Mouse (Mus musculus): ENCODE data around the gene Rpl13a.

The Rpl13a gene

DNA sequence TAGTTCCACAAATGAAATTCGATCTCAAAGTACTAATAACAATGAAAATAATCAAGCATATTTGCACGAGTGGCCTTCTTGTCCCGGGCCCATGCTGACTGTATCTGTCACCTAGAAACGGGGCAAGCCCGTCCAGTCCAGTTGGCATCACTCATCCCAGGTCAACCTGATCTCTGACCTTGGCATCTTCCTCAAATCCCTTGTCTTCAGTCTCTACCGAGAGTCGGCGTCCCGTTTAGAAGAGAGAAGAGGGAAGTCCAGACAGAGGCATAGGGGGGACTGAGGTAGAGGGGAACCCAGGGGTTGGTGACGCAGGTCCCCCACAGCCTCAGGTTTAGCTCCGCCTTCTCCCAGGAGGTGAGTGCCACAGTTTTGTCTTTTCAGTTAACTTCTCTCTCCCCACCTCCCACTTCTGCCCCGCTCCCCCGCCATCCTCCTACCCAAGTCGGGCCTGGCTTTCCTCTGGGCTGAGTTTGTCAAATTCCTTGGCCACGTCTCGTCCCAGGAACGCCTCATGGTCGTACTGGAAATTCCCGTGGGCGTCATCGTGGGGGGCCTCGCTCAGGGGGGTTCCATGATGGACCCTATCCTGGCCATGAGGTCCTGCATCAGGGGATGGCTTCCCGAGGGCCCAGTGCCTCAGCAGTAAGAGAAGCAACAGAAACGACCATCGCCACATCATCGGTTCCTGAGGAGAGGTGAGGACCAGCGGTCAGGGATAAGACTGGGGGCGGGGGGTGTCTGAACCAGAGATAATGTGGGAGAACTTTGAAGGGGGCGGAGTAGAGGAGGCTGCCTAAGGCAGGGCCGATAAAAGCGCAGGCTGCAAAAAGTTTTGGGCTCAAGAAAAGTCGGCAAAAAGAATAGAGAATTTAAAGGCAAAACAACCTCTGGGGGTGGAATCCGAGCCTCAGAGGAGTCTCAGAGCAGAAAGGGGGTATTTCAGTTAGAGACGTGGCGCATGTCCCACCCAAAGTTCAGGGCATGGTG is 37.3 kb downstream of the Rpl13a start:
- DNase-seq (ENCODE audit: low read depth, low spot score) = no peak

DNA sequence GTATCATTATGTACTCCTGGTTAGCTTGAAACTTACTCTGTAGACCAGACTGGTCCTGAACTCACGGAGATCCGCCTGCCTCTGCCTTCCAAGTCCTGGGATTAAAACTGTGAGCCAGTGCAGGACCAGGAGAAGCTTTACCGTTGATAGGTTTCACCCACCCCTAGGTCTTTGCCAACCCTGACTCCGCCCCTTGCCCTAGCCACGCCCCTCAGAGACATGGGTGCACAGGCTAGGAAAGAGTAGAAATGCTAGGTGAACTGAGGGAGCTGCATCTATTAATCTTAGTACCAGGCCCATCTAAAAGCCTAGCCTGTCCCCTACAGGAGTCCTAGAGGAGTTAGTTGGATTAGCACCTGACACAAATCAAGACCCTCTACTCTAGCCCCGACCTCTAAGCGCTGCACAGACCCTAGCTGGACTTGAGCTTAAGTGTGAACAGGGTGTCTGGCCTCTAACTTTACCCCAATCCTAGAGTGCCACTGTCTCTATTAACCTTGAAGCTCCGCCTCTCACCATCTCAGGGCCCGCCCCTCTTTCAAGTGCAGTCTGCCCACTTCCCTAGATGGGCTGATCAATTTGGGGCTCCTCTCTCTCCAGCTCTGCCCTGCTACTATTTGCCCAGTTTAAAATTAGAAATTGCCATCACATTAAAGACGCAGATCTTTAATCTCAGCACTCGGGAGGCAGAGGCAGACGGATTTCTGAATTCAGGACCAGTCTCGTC is 38.1 kb downstream of the Rpl13a start:
- DNase-seq (ENCODE audit: low read depth, low spot score) = no peak

DNA sequence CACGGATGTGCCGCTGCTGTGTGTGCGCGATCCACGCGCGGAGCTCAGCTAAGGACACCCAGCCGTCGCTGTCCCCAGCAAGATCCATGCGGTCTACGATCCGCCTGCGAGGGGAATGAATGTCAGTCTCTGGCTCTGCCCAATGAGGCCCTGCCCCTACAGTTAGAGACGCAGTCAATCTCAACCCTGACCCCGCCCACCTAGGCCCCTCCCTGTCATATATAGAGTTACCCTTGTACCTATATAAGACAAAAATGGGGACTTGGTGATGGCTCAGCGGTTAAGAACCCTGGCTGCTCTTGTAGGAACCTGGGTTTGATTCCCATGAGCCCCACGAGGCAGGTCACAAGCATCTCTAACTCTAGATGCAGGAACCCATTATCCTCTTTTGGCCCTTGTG is 40.0 kb downstream of the Rpl13a start:
- no peak for DNase-seq (ENCODE audit: low read depth, low spot score)

DNA sequence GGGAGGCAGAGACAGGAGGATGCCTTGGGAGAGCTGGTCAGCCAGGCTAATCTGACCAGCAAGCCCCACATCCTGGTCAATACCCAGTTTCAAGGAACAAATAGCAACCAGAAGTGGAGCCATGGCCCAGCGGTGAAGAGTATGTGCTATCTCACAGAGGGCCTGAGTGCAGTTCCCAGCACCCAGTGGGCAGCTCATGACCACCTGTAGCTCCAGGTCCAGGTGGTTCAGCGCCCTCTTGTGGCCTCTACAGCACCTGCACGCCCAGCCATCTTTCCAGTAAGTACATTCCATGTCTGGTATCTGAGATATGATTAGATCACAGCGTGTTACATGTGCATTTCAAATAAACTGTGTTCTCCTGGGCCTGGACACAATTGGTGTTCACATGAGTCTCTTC is 42.5 kb downstream of the Rpl13a start:
- DNase-seq (ENCODE audit: low read depth, low spot score) = no peak

DNA sequence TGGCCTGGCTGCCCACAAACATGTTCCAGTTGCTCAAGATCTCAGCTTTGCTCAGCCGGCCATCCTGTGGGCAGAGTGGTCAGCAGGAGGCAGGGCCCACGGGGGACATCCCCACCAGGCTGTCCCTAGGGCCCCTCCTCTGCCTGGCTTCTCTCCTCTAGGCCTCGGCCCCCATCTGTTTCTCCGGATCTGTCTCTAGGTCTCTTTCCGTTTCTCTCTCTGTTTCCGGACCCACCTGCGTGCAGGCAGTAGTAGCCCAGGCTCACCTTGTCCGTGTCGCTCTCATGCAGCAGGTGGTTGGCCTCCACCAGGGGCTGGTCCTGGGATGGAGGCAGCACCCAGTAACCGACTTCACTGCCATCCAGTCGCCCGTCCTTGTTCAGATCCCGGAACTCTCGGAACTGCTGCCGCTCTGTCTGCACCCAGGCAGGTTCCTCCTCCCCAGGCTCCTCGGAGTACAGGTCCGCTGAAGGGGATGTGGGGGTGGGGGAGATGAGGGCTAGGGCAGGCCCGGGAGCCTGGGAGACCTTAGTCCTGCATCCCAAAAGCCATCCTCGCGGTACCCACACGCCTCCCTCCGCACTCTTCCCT is 45.2 kb downstream of the Rpl13a start:
- no peak for DNase-seq (ENCODE audit: low read depth, low spot score)

DNA sequence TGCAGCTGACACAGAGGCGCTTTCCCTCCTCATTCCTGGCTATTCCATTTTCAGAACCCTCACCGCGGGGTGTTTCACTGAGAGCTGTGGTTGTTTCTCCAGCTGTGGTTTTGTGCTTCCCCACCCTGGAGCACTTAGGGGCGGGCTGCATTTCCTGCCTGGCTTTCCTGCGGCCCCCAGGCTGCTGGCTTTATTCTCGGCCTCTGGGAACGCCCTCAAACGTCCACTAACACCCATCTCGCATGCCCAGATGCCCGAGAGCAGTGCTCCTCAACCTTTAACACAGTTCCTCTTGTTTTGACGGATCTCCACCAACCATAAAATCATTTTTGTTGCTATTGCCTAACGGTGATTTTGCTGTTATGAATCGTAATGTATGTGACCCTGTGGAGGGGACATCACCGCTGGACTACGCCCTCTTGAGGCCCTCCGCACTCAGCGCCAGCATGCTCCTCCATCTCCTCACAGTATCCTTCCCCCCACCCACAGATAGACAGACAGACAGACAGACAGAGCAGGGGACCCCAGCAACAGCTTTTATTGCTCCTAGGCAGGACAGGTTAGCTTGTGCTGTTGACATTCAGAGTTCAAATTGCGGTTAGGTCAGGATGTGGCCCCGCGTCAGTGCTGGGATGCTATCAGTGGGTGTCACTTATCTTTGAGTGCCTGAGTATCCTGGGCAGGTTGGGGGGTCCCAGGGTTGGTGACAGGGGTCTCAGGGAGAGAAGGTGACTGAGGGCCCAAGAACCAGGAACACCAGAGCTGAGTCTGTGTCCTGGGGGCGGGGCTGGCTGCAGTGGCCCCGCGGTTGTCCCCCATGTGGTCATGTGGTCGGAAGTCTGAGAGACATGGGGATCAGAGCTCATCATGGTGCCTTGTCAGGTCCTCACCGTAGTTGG is 45.9 kb downstream of the Rpl13a start:
- no peak for DNase-seq (ENCODE audit: low read depth, low spot score)

DNA sequence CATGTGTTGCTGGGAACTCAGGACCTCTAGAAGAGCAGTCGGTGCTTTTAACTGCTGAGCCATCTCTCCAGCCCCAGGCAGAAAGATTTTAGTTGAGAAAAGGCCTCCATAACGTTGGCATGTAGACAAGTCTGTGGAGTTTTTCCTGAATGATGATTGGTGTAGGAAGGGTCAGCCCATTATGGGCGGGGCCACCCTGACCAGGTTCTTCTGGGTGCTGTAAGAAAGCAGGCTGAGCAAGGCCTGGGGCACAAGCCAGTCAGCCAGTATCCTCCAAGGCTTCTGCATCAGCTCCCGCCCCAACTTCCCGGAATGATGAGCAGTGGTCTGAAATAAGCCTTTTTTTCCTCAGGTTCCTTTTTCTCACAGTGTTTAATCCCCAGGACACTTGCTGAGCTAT is 47.5 kb downstream of the Rpl13a start:
- DNase-seq (ENCODE audit: low read depth, low spot score) = no peak

DNA sequence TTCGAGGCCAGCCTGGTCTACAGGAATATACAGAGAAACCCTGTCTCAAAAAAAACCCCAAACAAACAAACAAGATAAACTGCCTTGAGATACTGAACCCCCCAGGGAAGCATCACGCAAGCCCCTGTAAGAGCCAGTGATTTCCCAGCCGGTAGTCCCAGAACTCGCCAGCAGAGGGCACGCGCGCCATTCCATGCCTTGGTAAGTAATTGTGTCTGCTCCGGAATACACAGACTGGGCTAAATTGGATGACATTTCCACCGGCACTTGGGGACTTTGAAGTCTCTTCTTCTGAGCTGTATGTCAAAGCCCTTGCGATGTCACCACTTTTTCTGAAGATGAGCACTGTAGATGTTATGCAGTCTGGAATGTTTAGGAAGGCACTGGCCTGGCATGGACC is 48.7 kb downstream of the Rpl13a start:
- peak; percentile 59 for DNase-seq (ENCODE audit: low read depth, low spot score)

DNA sequence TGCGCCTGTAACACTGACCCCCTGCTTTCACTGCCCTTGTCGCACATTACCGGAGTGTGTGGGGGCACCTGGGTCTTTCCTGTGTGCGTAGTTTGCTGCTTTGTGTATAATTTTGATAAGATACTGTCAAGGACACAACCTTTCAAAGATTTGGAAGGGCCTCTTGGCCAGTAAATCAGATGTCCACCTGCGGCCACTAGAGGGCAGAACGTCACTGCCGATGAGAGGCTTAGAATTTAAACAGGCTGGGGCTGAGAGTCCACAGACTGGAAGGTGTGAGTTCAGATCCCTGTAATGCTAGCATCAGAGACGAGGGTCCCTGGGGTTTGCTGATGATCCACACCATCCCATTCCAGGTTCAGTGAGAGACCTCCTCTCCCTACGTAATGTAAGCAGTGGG is 50.0 kb downstream of the Rpl13a start:
- DNase-seq (ENCODE audit: low read depth, low spot score) = no peak

DNA sequence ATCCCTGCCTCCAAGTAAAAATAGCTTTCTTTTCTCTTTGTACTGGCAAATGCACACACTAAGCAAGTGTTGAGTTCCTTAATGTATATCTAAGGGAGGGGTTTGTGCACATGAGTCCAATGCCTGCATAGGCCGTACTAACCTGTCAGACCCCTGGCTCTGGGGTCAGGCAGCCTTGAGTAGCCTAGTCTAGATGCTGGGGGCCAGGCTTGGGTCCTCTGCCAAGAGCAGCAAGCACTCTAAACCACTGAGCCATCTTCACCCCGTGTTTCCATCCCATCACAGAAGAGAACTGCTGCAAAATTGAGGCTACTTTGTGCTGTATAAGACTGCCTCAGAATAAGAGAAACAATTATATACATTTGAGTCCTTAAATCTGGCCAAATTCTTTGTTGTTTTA is 50.7 kb downstream of the Rpl13a start:
- no peak for DNase-seq (ENCODE audit: low read depth, low spot score)

DNA sequence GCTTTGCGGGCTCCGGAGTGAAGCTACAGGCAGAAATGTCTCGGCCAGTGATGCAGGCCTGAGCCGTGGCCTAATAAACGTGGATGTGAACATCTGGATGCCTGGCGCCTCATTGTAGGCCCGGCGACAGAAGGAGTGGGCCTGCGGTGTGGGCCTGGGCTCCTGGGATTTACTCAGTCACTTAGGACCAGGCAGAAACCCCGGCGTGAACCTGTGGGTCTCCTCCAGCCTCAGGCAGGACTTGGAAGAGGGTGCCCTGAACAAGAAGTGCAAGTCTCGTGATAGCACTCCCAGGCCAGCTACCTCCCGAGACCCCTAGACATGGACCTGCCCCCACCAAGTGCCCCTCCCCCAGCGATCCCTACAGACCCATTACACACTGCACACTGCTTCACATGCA is 51.2 kb downstream of the Rpl13a start:
- DNase-seq (ENCODE audit: low read depth, low spot score) = no peak

DNA sequence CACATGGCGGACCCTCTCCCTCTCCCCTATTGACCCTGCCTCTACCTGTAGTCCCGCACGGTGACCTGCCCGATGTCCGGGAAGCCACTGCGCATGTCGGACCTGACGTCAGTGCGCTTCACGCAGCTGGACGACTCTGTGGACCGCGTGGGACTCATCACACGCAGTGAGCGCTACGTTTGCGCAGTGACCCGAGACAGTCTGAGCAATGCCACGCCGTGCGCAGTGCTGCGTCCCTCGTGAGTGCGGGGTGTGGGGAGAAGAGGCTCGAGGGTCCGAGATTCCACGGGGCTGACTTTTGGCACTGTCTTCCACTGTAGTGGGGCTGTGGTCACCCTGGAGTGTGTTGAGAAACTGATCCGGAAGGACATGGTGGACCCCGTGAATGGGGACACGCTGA is 52.1 kb downstream of the Rpl13a start:
- no peak for DNase-seq (ENCODE audit: low read depth, low spot score)

Data from telencephalon, adult 2 months (tissue).